Mouse (Mus musculus): ENCODE measurements at regions not wholly inside any gene's neighbourhood (a gene's known extent, or its start where the extent isn't known, plus 50 kb on each side); places are given as distances from the start of the nearest gene placed in this dataset.

DNA sequence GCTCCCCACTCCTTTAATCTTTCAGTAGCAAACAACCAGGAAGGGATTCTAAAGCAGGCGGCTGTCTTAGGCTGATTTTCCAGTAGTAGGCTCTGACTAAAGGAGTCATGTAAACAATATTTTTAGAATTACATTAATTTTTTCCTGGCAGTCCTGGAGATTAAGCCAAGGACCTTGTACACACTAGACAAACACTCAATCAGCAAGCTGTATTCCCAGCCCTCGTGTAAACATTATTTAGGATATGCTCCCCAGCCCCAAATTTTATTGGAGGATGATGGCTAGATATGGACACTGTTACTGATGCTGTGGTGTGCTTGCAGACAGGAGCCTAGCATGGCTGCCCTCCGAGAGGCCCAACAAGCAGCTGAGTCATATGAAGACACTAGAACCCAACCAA, 56.6 kb upstream of the Chd6 start:
- Histone ChIP-seq H3K27ac (ENCODE audit: low read depth) (no peak overlapping the region), H3K4me1 (ENCODE audit: control insufficient read depth, insufficient read depth) (no peaks in the 10 kb centered on the region), H3K36me3 (replicated peaks; ENCODE audit: control insufficient read depth, insufficient read depth, low read length) (no peaks in the 10 kb centered on the region), H3K4me2 (ENCODE audit: low read depth, low read length) (no peak overlapping the region), H3K27me3 (ENCODE audit: control insufficient read depth, insufficient read depth, low read length) (no peaks in the 10 kb centered on the region), H3K9me3 (replicated peaks; ENCODE audit: control insufficient read depth, low read length) (no peaks in the 10 kb centered on the region), H3K9ac (replicated peaks; ENCODE audit: low read depth, low read length) (no peak overlapping the region), H3K4me3 (ENCODE audit: low read depth, low read length) (no peak overlapping the region)
- ATAC-seq (ENCODE audit: insufficient read depth, low read depth) (no peak), DNase-seq (ENCODE audit: low spot score) (no peak)
- TF ChIP-seq CTCF (IDR thresholded peaks at IDR 0.05; ENCODE audit: low read depth) (no peak), EP300 (IDR thresholded peaks at IDR 0.05; ENCODE audit: low read depth) (no peak)
- 53% methylated on average over 3 of the region's 3 CpGs for WGBS

DNA sequence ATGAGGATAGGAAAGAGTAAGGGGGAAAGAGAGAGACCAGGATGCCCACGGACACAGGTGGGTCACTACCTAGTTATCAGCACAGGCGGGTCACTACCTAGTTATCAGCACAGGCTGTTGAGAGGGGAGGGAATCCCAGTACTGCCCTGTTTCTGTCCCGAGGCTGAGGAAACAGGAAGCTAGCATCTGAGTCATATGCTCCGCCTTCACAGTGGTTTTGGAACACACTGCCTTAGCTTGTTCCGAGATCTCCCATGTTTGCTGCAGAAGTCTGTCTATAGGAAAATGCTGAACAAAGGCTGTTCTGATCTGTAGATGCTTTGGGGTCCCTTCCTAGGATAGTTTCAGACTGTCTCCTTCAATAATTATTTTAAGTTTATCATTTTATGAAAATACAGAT, 55.4 kb upstream of the Chd6 start:
- Histone ChIP-seq H3K36me3 (replicated peaks; ENCODE audit: control insufficient read depth, insufficient read depth, low read length) (no peaks in the 10 kb centered on the region), H3K9ac (replicated peaks; ENCODE audit: low read depth, low read length) (no peak overlapping the region), H3K9me3 (replicated peaks; ENCODE audit: control insufficient read depth, low read length) (no peaks in the 10 kb centered on the region), H3K4me3 (ENCODE audit: low read depth, low read length) (no peak overlapping the region), H3K27ac (ENCODE audit: low read depth) (no peak overlapping the region), H3K4me2 (ENCODE audit: low read depth, low read length) (no peak overlapping the region), H3K27me3 (ENCODE audit: control insufficient read depth, insufficient read depth, low read length) (no peaks in the 10 kb centered on the region), H3K4me1 (ENCODE audit: control insufficient read depth, insufficient read depth) (no peaks in the 10 kb centered on the region)
- DNase-seq (ENCODE audit: low spot score) (no peak), ATAC-seq (ENCODE audit: insufficient read depth, low read depth) (no peak)
- TF ChIP-seq CTCF (IDR thresholded peaks at IDR 0.05; ENCODE audit: low read depth), result no peak
- 30% methylated on average over 5 of the region's 5 CpGs for WGBS

Data from heart, postnatal 0 days (tissue).